11 mouse cellular contexts compared by ENCODE assay signal in genomic region chr14:48456305-48457092, GRCm38 (mm10). TPM values are rescaled to one million over a fixed set of nuclear protein-coding genes. Genes with fewer than 3 reads are reported as not detected.
DNase-seq lines count a peak whose midpoint lies in the region; ATAC-seq lines count a peak whose summit lies in the region.
"Had no signal": no experiment of that assay in that cellular context is flagged by ENCODE, and none has a peak within 500 bp of the region (broad histone marks: within the 10 kb centered on the region; RNA-seq: fewer than 3 reads in every experiment).

No protein-coding gene starts in this region.

- H3K9ac ChIP-seq in limb, embryonic 11.5 days (ENCODE audit: low read length), result no peak overlapping the region
- no peak overlapping the region for H3K9ac ChIP-seq in forebrain, embryonic 13.5 days
- no peak overlapping the region for H3K9ac ChIP-seq in limb, embryonic 13.5 days
- no peak overlapping the region for H3K9ac ChIP-seq in liver, embryonic 11.5 days (ENCODE audit: low read depth, low read length)

- H3K4me1 ChIP-seq in limb, embryonic 11.5 days (ENCODE audit: control insufficient read depth, insufficient read depth, low read length), result no peaks in the 10 kb centered on the region
- peaks cover 9% of the 10 kb centered on the region for H3K4me1 ChIP-seq in limb, embryonic 10.5 days
- peaks cover 12% of the 10 kb centered on the region for H3K4me1 ChIP-seq in forebrain, embryonic 13.5 days
- no peaks in the 10 kb centered on the region for H3K4me1 ChIP-seq in limb, embryonic 13.5 days
- H3K4me1 ChIP-seq in liver, embryonic 11.5 days (replicated peaks; ENCODE audit: control insufficient read depth, insufficient read depth, low read length), result no peaks in the 10 kb centered on the region; the same call in 1 of the 2 replicates

- H3K9me3 ChIP-seq in limb, embryonic 11.5 days (ENCODE audit: control insufficient read depth, low read length), result no peaks in the 10 kb centered on the region
- no peaks in the 10 kb centered on the region for H3K9me3 ChIP-seq in limb, embryonic 10.5 days (replicated peaks)
- H3K9me3 ChIP-seq in forebrain, embryonic 13.5 days (replicated peaks), result no peaks in the 10 kb centered on the region
- no peaks in the 10 kb centered on the region for H3K9me3 ChIP-seq in limb, embryonic 13.5 days
- H3K9me3 ChIP-seq in liver, embryonic 11.5 days (ENCODE audit: control insufficient read depth, low read length), result no peaks in the 10 kb centered on the region

- 75% methylated on average over 12 of the region's 12 CpGs for WGBS in limb, embryonic 11.5 days
- 71% methylated on average over 12 of the region's 12 CpGs for WGBS in limb, embryonic 10.5 days
- 39% methylated on average over 12 of the region's 12 CpGs for WGBS in forebrain, embryonic 13.5 days
- WGBS in limb, embryonic 13.5 days, result 72% methylated on average over 12 of the region's 12 CpGs
- 72% methylated on average over 12 of the region's 12 CpGs for WGBS in liver, embryonic 11.5 days

- H3K4me2 ChIP-seq in limb, embryonic 11.5 days (ENCODE audit: low read depth, severe bottlenecking), result no peak overlapping the region
- H3K4me2 ChIP-seq in forebrain, embryonic 13.5 days, result no peak overlapping the region
- no peak overlapping the region for H3K4me2 ChIP-seq in limb, embryonic 13.5 days (replicated peaks)
- H3K4me2 ChIP-seq in liver, embryonic 11.5 days, result no peak overlapping the region

- H3K27me3 ChIP-seq in limb, embryonic 11.5 days (ENCODE audit: control insufficient read depth, insufficient read depth, low read length), result no peaks in the 10 kb centered on the region
- no peaks in the 10 kb centered on the region for H3K27me3 ChIP-seq in limb, embryonic 10.5 days (ENCODE audit: low read depth, poor library complexity, severe bottlenecking)
- H3K27me3 ChIP-seq in forebrain, embryonic 13.5 days, result no peaks in the 10 kb centered on the region
- H3K27me3 ChIP-seq in limb, embryonic 13.5 days, result no peaks in the 10 kb centered on the region
- no peaks in the 10 kb centered on the region for H3K27me3 ChIP-seq in liver, embryonic 11.5 days (replicated peaks; ENCODE audit: control insufficient read depth, insufficient read depth, low read length)

- DNase-seq in limb, embryonic 11.5 days (ENCODE audit: low spot score), result peak; percentile 23
- DNase-seq in limb, embryonic 10.5 days (ENCODE audit: low spot score), result no peak
- DNase-seq in retina, embryonic 14.5 days (ENCODE audit: low spot score), result peak; percentile 36
- no peak for DNase-seq in liver, embryonic 11.5 days (ENCODE audit: low spot score)
- DNase-seq in frontal cortex, postnatal 25 days (ENCODE audit: low spot score in 2 of 2), result no peak
- no peak for DNase-seq in urinary bladder, postnatal 25 days (ENCODE audit: low spot score)
- DNase-seq: gastrocnemius, postnatal 25 days; lung, postnatal 36 days had no signal

- H3K27ac ChIP-seq in limb, embryonic 11.5 days (replicated peaks; ENCODE audit: low read depth, low read length), result no peak overlapping the region
- H3K27ac ChIP-seq in limb, embryonic 10.5 days, result no peak overlapping the region
- no peak overlapping the region for H3K27ac ChIP-seq in forebrain, embryonic 13.5 days
- H3K27ac ChIP-seq in limb, embryonic 13.5 days, result no peak overlapping the region
- H3K27ac ChIP-seq in liver, embryonic 11.5 days (ENCODE audit: low read depth, low read length), result no peak overlapping the region

- no peak for ATAC-seq in limb, embryonic 11.5 days (ENCODE audit: insufficient number of reproducible peaks, low FRiP score, low TSS enrichment, low read depth)
- peak; percentile 30; the same call in 1 of the 2 replicates for ATAC-seq in forebrain, embryonic 13.5 days
- ATAC-seq in limb, embryonic 13.5 days (ENCODE audit: low FRiP score, low read depth), result 0 out of 2 replicates have a peak, but pooled peaks have one; percentile 19
- ATAC-seq in liver, embryonic 11.5 days (replicated peaks; ENCODE audit: low FRiP score), result no peak
- ATAC-seq: intestine, embryonic 16.5 days had no signal

- no peaks in the 10 kb centered on the region for H3K36me3 ChIP-seq in limb, embryonic 11.5 days (ENCODE audit: control insufficient read depth, insufficient read depth, low read length)
- H3K36me3 ChIP-seq in limb, embryonic 10.5 days, result peaks cover 17% of the 10 kb centered on the region
- peaks cover 28% of the 10 kb centered on the region for H3K36me3 ChIP-seq in forebrain, embryonic 13.5 days (ENCODE audit: poor library complexity, severe bottlenecking)
- H3K36me3 ChIP-seq in limb, embryonic 13.5 days, result peaks cover 36% of the 10 kb centered on the region
- no peaks in the 10 kb centered on the region for H3K36me3 ChIP-seq in liver, embryonic 11.5 days (ENCODE audit: control insufficient read depth, insufficient read depth, low read length)

- H3K4me3 ChIP-seq in limb, embryonic 11.5 days (ENCODE audit: low read depth, low read length), result no peak overlapping the region
- H3K4me3 ChIP-seq in limb, embryonic 10.5 days, result no peak overlapping the region
- no peak overlapping the region for H3K4me3 ChIP-seq in forebrain, embryonic 13.5 days
- no peak overlapping the region for H3K4me3 ChIP-seq in limb, embryonic 13.5 days
- no peak overlapping the region for H3K4me3 ChIP-seq in liver, embryonic 11.5 days (ENCODE audit: low read depth, low read length)

RNA-seq across cellular contexts. Expression of gene Tmem260, which starts 10.6 kb away (rescaled TPM):
- 25.4 and 26.3 TPM in 2 replicates for polyA plus RNA-seq in limb, embryonic 11.5 days (2014; fragmentation: Nextera tagmentation; extraction: Ambion mirVana)
- polyA plus RNA-seq in limb, embryonic 10.5 days (2016; fragmentation: Nextera tagmentation; extraction: Ambion mirVana), result 14.9 and 20.9 TPM in 2 replicates
- polyA plus RNA-seq in forebrain, embryonic 13.5 days (2015; fragmentation: Nextera tagmentation; extraction: Ambion mirVana), result 16.5 and 18.4 TPM in 2 replicates
- 27.0 and 28.2 TPM in 2 replicates for polyA plus RNA-seq in limb, embryonic 13.5 days (2015; fragmentation: Nextera tagmentation; extraction: Ambion mirVana)
- 13.8 and 15.5 TPM in 2 replicates for polyA plus RNA-seq in liver, embryonic 11.5 days (2014; fragmentation: Nextera tagmentation; extraction: Ambion mirVana)

Comparison
In these comparisons a context has a peak if more than half of its experiments do, and no peak if none do; other contexts are left out.
1. ATAC-seq: peak in forebrain, embryonic 13.5 days (single experiment) and limb, embryonic 13.5 days (single experiment); none in limb, embryonic 11.5 days (single experiment) and liver, embryonic 11.5 days (single experiment).
2. DNase-seq: peak in limb, embryonic 11.5 days (single experiment) and retina, embryonic 14.5 days (single experiment); none in limb, embryonic 10.5 days (single experiment), liver, embryonic 11.5 days (single experiment), frontal cortex, postnatal 25 days (0 of 2) and urinary bladder, postnatal 25 days (single experiment).